Mouse (Mus musculus) brown adipose tissue, adult 24 weeks (tissue): Measurements from ENCODE around the gene Ncoa1. TPM values are rescaled to one million over a fixed set of nuclear protein-coding genes. Genes with fewer than 3 reads are reported as not detected.

ENCODE experiments used
- H3K27ac ChIP-seq: fragments of 200-500 bp; replicated peaks from 2 replicates; pipeline ENCODE4 v1.5.1; 2012; ENCODE audit warnings: low read depth, mild to moderate bottlenecking, low read length
- H3K4me1 ChIP-seq: fragments of 200-500 bp; 2 replicates; pipeline ENCODE4 v1.6.1; 2012; ENCODE audit warnings: low read length, mixed read lengths; ENCODE audit not compliant: control insufficient read depth, insufficient read depth, insufficient read length
- H3K4me3 ChIP-seq: fragments of 200-500 bp; 2 replicates; pipeline ENCODE4 v1.5.1; 2012; ENCODE audit warnings: low read depth, mild to moderate bottlenecking, low read length, moderate library complexity; ENCODE audit not compliant: insufficient read depth
- polyA plus RNA-seq: library from polyadenylated mRNA; stranded (reverse); fragments of >200 nt; gene quantifications from 2 replicates; pipeline ENCODE4 v1.2.4, GENCODE M21; 2012; ENCODE audit not compliant: missing spikeins, insufficient read depth, insufficient read length

Ncoa1 gene
- 25.2 and 32.9 TPM in 2 replicates for polyA plus RNA-seq

DNA sequence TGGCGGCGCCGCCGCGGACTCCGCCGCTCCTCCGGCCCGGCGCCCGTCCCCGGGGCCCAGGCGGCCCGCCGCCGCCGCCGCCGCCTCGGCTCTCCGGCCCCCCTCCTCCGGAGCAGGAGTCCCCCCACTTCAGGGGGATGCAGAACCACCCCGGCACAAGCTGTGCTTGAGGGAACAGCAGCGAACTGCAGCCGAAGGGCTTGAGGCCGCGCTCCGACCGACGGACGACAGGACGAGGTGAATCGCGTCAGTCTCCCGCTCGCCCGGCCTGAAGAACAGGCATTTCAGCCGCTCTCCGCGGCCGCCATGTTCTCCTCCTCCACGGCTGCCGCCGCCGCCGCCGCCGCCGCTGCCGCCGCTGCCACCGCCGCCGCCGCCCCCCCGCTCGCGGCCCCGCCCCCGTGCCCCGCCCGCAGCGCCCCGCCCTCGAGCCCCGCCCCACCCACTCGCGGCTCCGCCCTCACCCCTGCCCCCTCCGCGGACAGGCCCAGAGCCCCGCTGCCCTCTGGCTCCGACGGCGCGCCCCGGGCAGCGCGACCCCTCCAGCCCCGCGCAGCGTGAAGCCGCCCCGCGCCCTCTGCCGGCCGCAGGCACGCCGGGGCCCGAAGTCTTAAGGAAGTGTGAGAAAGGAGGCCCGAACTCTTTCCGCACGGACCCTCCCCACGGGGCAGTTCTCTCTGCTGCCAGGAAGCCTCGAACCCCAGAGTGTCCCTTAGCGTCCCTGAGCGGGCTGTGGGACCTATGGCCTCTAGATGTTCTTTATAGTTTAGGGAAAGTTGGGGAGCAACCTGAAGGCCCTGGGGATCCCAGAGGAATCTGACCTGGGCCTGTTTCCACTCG is at the start of gene Ncoa1:
Gene Ncoa1, minus strand, starts transcription at position 351 of the 840 bp plus-strand sequence.
- peak within 1 kb of the TSS; percentile 95 for H3K27ac ChIP-seq
- H3K4me3 ChIP-seq, result peak within 1 kb of the TSS; percentile 100
- H3K4me1 ChIP-seq, result peaks cover 5% of the 10 kb centered on the region; the same call in 1 of the 2 replicates

- H3K27ac ChIP-seq, result no peak overlapping the region
- H3K4me1 ChIP-seq, result peaks cover 2% of the 10 kb centered on the region; the same call in 1 of the 2 replicates
- H3K4me3 ChIP-seq, result no peak overlapping the region
Measured at GRCm38 (mm10) chr12:4524546-4524945, 47.6 kb upstream of the Ncoa1 start.

DNA sequence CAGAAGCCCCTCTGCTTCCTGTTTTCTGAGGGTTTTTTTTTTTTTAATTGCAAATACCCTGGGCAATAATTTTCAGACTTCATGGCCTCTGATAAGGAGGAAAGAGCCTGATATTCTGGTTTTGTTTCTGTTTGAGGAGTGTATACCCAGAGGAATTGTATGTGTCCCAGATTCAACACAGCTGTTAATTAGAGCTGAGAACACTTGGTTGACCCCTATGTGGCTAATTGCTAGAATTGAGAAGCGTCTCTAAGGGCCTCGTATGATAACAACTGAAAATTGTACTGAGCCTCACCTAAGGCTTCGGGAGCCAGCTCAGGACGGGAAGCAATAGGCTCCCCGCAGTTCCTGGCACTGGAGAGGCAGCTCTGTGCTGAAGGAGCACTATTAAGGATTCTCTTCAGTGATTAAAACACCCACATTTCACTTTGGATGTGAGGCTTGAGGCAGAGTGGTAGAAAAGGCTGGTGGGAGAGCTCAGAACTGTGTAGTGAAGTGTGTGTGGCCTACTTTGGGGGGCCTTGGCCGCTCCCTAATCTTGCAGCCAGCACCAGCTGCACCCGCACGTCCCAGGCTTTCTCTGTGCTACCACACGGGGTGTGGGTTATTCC is 46.8 kb upstream of the Ncoa1 start:
- H3K27ac ChIP-seq, result no peak overlapping the region
- H3K4me1 ChIP-seq, result peaks cover 2% of the 10 kb centered on the region; the same call in 1 of the 2 replicates
- H3K4me3 ChIP-seq, result no peak overlapping the region

- no peak overlapping the region for H3K27ac ChIP-seq
- peaks cover 2% of the 10 kb centered on the region; the same call in 1 of the 2 replicates for H3K4me1 ChIP-seq
- H3K4me3 ChIP-seq, result no peak overlapping the region
Measured at GRCm38 (mm10) chr12:4523208-4523607, 46.2 kb upstream of the Ncoa1 start.

DNA sequence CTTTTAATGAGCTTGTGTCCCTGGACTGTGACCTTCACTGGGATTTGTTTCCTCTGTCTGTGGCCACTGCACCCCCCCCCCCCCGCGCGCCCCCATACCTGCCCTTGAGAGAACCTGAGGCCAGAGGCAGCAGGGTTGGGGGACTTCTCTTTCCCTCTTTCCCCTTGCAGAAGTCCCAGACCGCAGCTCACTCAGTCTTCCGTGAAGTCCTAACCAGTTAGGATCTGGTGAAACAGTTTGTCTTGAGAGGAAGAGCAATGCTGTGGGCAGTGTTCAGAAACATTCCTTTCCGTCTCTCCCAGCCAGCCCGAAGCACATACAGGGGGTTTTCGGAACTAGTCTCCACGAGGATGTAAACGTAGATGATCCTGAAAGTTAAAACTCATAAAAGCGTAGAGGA is 42.0 kb upstream of the Ncoa1 start:
- H3K27ac ChIP-seq, result no peak overlapping the region

GRCm38 (mm10) chr12:4509591-4510061 is 32.6 kb upstream of the Ncoa1 start:
- Histone ChIP-seq H3K27ac (peak overlapping the region; percentile 23; the same call in 1 of the 2 replicates), H3K4me3 (peak overlapping the region; percentile 57), H3K4me1 (no peaks in the 10 kb centered on the region; the same call in 1 of the 2 replicates)

More for the DNA sequence above, 42.0 kb upstream of the Ncoa1 start:
- H3K4me3 ChIP-seq, result no peak overlapping the region
- peaks cover 2% of the 10 kb centered on the region; the same call in 1 of the 2 replicates for H3K4me1 ChIP-seq

DNA sequence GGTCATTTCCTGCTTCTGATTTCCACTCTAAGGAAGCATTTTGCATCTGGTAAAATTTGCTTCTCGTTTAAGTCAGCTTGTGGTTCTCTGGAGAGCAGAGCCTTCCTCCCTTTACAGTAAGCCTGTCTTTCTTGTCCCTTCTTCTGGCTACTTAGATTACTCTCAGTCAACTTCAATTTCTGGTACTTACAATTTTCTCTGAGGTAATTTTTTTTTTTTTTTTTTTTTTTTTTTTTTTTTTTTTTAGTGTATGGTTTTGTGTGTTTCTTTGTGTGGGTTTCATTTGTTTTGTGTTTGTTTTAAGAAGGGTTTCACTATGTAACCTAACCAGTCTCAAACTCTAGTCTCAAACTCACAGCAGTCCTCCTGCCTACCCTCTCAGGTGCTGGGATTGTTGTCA is 31.2 kb upstream of the Ncoa1 start:
- Histone ChIP-seq H3K27ac (no peak overlapping the region), H3K4me3 (no peak overlapping the region), H3K4me1 (no peaks in the 10 kb centered on the region; the same call in 1 of the 2 replicates)

GRCm38 (mm10) chr12:4507461-4507860 is 30.5 kb upstream of the Ncoa1 start:
- no peak overlapping the region for H3K27ac ChIP-seq
- H3K4me1 ChIP-seq, result no peaks in the 10 kb centered on the region; the same call in 1 of the 2 replicates
- H3K4me3 ChIP-seq, result no peak overlapping the region

DNA sequence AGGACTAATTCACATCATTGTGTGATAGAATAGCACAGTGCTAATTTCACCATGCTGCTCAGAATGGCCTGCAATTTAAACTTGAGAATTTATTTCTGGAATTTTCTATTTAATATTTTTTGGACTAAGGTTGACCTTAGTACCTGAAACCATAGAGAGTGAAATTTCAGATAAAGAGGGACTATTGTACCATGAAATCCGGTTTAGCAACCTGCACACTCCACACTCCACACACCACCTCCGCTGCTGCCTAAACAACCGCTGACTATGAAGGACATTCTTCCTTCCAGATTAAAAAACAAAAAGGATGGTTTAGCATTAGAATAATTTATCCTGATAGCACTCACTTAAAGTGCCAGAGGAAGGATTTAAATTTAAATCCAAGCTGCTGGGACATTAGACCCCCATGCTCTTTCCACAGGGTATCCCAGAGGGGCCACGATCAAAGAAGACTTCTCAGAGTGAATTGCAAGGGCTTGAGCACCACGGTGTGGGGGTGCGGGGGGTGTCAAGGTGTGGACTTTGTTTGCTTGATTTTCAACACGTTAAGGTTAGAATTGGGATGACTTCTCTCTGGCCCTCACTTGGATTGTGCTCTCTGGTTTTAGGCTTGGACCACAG is 29.9 kb upstream of the Ncoa1 start:
- Histone ChIP-seq H3K4me1 (no peaks in the 10 kb centered on the region; the same call in 1 of the 2 replicates), H3K27ac (no peak overlapping the region), H3K4me3 (no peak overlapping the region)

DNA sequence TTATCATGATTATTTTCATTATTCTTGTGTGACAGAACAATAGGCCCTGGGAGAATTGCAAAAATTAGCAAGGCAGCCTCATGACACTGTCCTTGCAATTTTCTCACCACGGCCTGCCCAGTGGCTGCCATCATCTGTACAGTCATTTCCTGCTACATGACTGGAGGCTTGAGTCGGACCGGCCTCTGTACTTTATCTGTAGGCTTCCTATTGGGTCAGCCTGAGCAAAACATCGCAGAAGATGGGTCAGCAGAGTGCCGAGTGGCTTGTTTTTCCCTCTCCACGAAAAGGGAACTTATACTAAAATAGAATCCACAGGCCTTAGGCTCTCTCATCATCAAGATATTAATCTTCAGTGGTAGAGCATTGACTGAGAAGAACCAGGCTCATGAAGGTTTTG is 28.3 kb upstream of the Ncoa1 start:
- Histone ChIP-seq H3K4me3 (no peak overlapping the region), H3K4me1 (no peaks in the 10 kb centered on the region; the same call in 1 of the 2 replicates), H3K27ac (0 out of 2 replicates have a peak overlapping the region, but pooled peaks have one; percentile 49)

DNA sequence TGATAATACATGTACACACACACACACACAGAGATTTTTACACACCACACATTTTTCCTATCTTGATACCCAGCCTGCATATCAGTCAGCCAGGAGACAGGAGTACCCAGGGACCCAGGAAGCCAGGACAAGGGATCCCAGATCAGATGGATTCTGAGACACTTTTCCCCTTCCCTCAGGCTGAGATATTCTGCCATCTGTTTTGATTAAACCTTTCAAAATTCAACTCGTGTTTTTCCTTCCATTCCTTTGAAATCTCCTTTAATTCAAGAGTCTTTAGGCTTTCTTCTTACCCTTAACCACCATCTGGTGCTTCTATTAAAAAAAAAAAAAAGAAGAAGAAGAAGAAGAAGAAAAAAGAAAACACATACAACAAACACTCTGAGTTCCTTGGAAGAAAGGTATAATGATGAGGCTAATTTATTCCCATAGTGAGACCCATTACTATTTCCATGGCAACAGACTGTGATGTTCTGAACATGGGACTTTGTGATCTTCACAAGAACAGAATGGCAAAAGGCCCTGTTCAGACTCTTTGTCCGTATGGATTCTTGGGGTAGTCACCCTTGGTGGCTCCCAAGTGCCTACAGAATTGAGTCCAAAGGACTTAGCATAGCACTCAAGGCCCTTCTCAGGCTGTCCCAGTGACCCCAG is 26.8 kb upstream of the Ncoa1 start:
- Histone ChIP-seq H3K4me1 (no peaks in the 10 kb centered on the region), H3K27ac (no peak overlapping the region), H3K4me3 (no peak overlapping the region)

DNA sequence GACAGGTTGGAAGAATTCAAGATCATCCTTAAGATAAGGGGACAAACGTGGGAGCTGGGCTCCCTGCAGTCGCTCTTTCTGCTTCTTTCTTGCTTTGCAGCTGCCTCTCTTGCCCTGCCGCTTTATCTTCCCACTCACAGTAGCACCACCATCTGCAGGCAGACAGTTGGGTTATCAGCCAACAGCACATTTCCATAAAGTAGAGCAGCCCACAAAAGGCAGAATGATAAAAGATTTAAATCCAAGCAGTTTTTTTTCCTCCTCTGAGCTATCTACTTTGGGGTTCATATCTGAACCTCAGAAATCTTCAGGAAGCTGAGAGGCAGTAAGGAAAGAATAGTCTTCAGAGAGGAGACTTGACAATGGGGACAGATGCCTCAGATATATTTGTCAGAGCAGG is 24.9 kb upstream of the Ncoa1 start:
- H3K27ac ChIP-seq, result no peak overlapping the region
- H3K4me1 ChIP-seq, result no peaks in the 10 kb centered on the region
- no peak overlapping the region for H3K4me3 ChIP-seq

GRCm38 (mm10) chr12:4500516-4500915 is 23.5 kb upstream of the Ncoa1 start:
- no peaks in the 10 kb centered on the region for H3K4me1 ChIP-seq
- H3K27ac ChIP-seq, result no peak overlapping the region
- no peak overlapping the region for H3K4me3 ChIP-seq

- Histone ChIP-seq H3K4me3 (no peak overlapping the region), H3K4me1 (no peaks in the 10 kb centered on the region), H3K27ac (no peak overlapping the region)
Measured at GRCm38 (mm10) chr12:4499651-4500175, 22.7 kb upstream of the Ncoa1 start.
